Mouse (Mus musculus) spleen, adult 2 months (tissue): ENCODE data around the gene Usp4.

Experiments
- CTCF ChIP-seq: fragments of 200-500 bp; IDR thresholded peaks from 2 replicates; pipeline ENCODE4 v1.5.1; 2011; ENCODE audit warnings: mild to moderate bottlenecking, inconsistent platforms; ENCODE audit not compliant: insufficient read depth, insufficient read length, insufficient replicate concordance; ENCODE audit errors: extremely low read depth
- POLR2A ChIP-seq: fragments of 200-500 bp; IDR thresholded peaks from 2 replicates; pipeline ENCODE4 v1.6.1; 2011; ENCODE audit warnings: low read depth, low read length, inconsistent platforms

- TF ChIP-seq CTCF, result no peak
- TF ChIP-seq POLR2A, result no peak
Measured at GRCm38 (mm10) chr9:108342301-108342831, 5.3 kb upstream of the Usp4 start.
